Mouse (Mus musculus) layer of hippocampus, adult 9-10 months (tissue): ENCODE measurements around the gene Inca1.

Experiments used
- DNase-seq: peaks from one replicate; pipeline ENCODE4 v3.0.0; 2022; ENCODE audit warnings: low spot score

Gene Inca1

GRCm38 (mm10) chr11:70699722-70700556 is at the start of gene Inca1, which contains the start of gene Kif1c:
Inca1 (minus strand) TSS chr11:70700155.
Kif1c (plus strand) TSS chr11:70700548.
- DNase-seq, result peak; percentile 81

GRCm38 (mm10) chr11:70747876-70748545 is 48.1 kb upstream of the Inca1 start:
- DNase-seq, result no peak

- no peak for DNase-seq
These were observed 45.7 kb upstream of the Inca1 start for GRCm38 (mm10) chr11:70745636-70746035.

- DNase-seq, result no peak
These were observed 42.9 kb upstream of the Inca1 start for GRCm38 (mm10) chr11:70742581-70743459.

GRCm38 (mm10) chr11:70742117-70742516 is 42.2 kb upstream of the Inca1 start:
- no peak for DNase-seq

GRCm38 (mm10) chr11:70741603-70742002 is 41.6 kb upstream of the Inca1 start:
- DNase-seq, result no peak

- no peak for DNase-seq
These were observed 37.8 kb upstream of the Inca1 start for GRCm38 (mm10) chr11:70737749-70738148.

GRCm38 (mm10) chr11:70733256-70733655 is 33.3 kb upstream of the Inca1 start:
- DNase-seq, result no peak

GRCm38 (mm10) chr11:70731178-70731577 is 31.2 kb upstream of the Inca1 start:
- no peak for DNase-seq

- no peak for DNase-seq
These were observed 30.6 kb upstream of the Inca1 start for GRCm38 (mm10) chr11:70730427-70731038.

GRCm38 (mm10) chr11:70727385-70727784 is 27.4 kb upstream of the Inca1 start:
- no peak for DNase-seq

GRCm38 (mm10) chr11:70726585-70726984 is 26.6 kb upstream of the Inca1 start:
- DNase-seq, result no peak

- no peak for DNase-seq
These were observed 24.8 kb upstream of the Inca1 start for GRCm38 (mm10) chr11:70724706-70725105.

- no peak for DNase-seq
These were observed 21.1 kb upstream of the Inca1 start for GRCm38 (mm10) chr11:70721072-70721471.

- no peak for DNase-seq
These were observed 20.6 kb upstream of the Inca1 start for GRCm38 (mm10) chr11:70720567-70720966.

- no peak for DNase-seq
These were observed 18.5 kb upstream of the Inca1 start for GRCm38 (mm10) chr11:70718481-70718880.

- no peak for DNase-seq
These were observed 15.9 kb upstream of the Inca1 start for GRCm38 (mm10) chr11:70715832-70716231.

GRCm38 (mm10) chr11:70713222-70713621 is 13.3 kb upstream of the Inca1 start:
- DNase-seq, result no peak

GRCm38 (mm10) chr11:70711026-70711425 is 11.1 kb upstream of the Inca1 start:
- DNase-seq, result no peak

- DNase-seq, result no peak
These were observed 6.2 kb upstream of the Inca1 start for GRCm38 (mm10) chr11:70706127-70706526.

- no peak for DNase-seq
These were observed 2.8 kb upstream of the Inca1 start for GRCm38 (mm10) chr11:70702781-70703180.
